Mouse (Mus musculus): ENCODE data around the gene Dpysl4. TPM values are rescaled to one million over a fixed set of nuclear protein-coding genes. Genes with fewer than 3 reads are reported as not detected.

Dpysl4 gene
- polyA plus RNA-seq, 1 experiment = 0.25 TPM

DNA sequence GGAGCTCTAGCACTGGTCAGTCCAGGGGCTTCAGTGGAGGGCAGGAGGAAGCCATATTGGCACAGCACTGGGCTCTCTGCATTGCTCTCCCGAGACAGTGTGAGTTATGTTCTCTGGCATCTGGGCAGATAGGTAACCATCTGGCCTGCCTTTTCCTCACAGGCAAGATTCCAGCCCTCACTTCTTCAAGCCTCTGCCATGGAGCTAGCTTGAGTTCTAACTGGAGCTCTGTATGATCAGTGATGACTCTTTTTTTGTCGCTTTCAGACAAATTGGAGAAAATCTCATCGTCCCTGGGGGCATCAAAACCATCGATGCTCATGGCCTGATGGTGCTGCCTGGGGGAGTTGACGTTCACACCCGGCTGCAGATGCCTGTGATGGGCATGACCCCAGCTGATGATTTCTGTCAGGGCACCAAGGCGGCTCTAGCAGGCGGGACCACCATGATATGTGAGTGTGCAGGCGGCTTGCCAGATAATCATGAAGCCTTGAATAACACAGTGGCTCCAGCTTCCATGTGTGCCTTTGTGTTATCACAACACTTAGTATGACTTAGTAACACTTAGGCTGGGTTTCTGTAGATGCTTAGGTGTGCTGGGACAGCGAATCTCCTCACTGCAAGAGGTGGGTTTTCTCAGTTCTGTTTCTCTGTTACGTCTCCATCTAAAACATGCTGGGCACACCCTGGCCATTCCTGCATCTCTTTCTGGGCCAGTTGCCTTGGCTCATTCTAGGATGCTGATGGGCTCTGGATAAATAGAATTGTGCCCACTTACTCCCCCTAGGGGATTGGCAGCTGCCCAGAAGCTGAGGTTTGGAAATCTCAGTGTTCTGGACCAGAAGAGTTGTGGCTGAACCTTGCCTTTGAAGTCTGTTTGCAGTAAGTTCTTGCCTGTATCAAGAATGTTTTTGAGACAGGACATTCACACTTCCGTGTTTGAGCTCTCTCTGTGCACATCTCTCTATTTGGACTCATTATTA, 4.4 kb downstream of the Dpysl4 start:
- no peak for DNase-seq
- no peak for TF ChIP-seq POLR2A (IDR thresholded peaks at IDR 0.05; ENCODE audit: low read depth, low read length)
- no peak for TF ChIP-seq CTCF (conservative IDR thresholded peaks at IDR 0.05; ENCODE audit: insufficient read depth, insufficient read length, low read depth, low read length)

DNA sequence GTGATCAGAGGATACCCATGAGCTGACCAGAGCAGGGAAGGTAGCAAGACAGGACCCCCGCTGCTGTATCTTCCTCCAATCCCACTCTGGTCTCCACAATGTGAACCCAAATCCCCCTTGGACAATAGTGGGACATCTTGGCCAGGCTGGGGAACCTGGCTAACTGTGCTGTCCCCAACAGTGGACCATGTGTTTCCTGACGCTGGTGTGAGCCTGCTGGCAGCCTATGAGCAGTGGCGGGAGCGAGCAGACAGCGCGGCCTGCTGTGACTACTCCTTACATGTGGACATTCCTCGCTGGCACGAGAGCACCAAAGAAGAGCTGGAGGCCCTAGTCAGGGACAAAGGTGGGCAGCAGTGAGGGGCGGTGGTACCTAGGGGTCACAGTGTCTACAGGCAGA, 5.9 kb downstream of the Dpysl4 start:
- no peak overlapping the region for H3K4me3 ChIP-seq (ENCODE audit: insufficient read depth, low read depth, low read length)
- H3K4me1 ChIP-seq (ENCODE audit: control insufficient read depth, insufficient read depth, low read length) = no peaks in the 10 kb centered on the region
- WGBS = 94% methylated on average over 9 of the region's 9 CpGs
- no peaks in the 10 kb centered on the region for H3K36me3 ChIP-seq (ENCODE audit: control insufficient read depth, insufficient read depth, low read length)
- no peaks in the 10 kb centered on the region for H3K27me3 ChIP-seq (replicated peaks; ENCODE audit: control insufficient read depth, insufficient read depth, low read length)
- no peak for DNase-seq
- TF ChIP-seq CTCF (conservative IDR thresholded peaks at IDR 0.05; ENCODE audit: insufficient read depth, insufficient read length, low read depth, low read length) (no peak), POLR2A (IDR thresholded peaks at IDR 0.05; ENCODE audit: low read depth, low read length) (no peak)
- H3K27ac ChIP-seq (ENCODE audit: insufficient read depth, low read depth, low read length) = no peak overlapping the region

More for the DNA sequence above, 4.4 kb downstream of the Dpysl4 start:
- no peaks in the 10 kb centered on the region for H3K36me3 ChIP-seq (ENCODE audit: control insufficient read depth, insufficient read depth, low read length)
- H3K27ac ChIP-seq (ENCODE audit: insufficient read depth, low read depth, low read length) = no peak overlapping the region
- no peaks in the 10 kb centered on the region for H3K4me1 ChIP-seq (ENCODE audit: control insufficient read depth, insufficient read depth, low read length)
- 71% methylated on average over 12 of the region's 12 CpGs for WGBS
- H3K4me3 ChIP-seq (ENCODE audit: insufficient read depth, low read depth, low read length) = no peak overlapping the region
- H3K27me3 ChIP-seq (replicated peaks; ENCODE audit: control insufficient read depth, insufficient read depth, low read length) = no peaks in the 10 kb centered on the region

DNA sequence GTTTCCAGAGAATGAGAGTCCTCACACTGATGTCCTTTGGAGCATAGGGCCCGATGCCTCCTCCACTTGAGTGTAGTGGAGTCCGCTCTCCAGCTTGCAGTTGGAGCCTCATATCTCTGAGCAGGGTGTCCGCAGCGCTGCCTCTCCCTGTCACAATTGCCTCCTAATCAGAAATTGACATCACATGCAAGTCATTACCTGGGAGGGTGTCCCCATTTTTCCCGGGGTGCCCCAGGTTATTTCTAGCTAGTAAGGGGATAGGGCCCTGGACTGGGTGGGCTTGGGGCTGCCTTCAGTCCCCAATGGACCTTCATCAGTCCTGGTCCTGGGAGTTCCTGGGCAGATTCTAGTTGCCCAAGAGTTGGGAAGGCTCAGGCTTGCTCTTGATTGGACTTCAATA, 6.9 kb downstream of the Dpysl4 start:
- no peak overlapping the region for H3K27ac ChIP-seq (ENCODE audit: insufficient read depth, low read depth, low read length)
- no peaks in the 10 kb centered on the region for H3K27me3 ChIP-seq (replicated peaks; ENCODE audit: control insufficient read depth, insufficient read depth, low read length)
- WGBS = 94% methylated on average over 5 of the region's 5 CpGs
- no peak overlapping the region for H3K4me3 ChIP-seq (ENCODE audit: insufficient read depth, low read depth, low read length)
- no peak for DNase-seq
- no peaks in the 10 kb centered on the region for H3K36me3 ChIP-seq (ENCODE audit: control insufficient read depth, insufficient read depth, low read length)
- no peak for TF ChIP-seq POLR2A (IDR thresholded peaks at IDR 0.05; ENCODE audit: low read depth, low read length)
- TF ChIP-seq CTCF (conservative IDR thresholded peaks at IDR 0.05; ENCODE audit: insufficient read depth, insufficient read length, low read depth, low read length) = no peak
- H3K4me1 ChIP-seq (ENCODE audit: control insufficient read depth, insufficient read depth, low read length) = no peaks in the 10 kb centered on the region

DNA sequence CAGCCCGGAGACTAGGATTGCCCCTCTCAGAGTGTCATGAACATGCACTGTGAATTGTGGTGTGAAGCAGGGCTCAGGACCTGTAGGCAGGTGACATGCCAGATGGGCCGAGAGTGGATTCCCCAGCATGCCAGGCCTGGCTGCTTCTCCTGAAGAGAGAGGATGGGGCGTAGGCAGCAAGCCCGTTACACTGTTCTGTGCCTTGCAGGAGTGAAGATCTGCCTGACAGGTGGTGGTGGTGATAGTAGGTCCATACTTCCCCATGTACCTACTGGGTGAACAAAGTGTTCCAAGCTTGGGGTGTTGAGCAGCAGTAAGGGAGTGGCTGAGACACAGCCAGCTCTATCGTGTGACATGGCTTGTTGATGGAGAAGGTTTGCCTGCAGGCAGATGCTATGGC, 7.3 kb downstream of the Dpysl4 start:
- H3K27me3 ChIP-seq (replicated peaks; ENCODE audit: control insufficient read depth, insufficient read depth, low read length) = no peaks in the 10 kb centered on the region
- H3K27ac ChIP-seq (ENCODE audit: insufficient read depth, low read depth, low read length) = no peak overlapping the region
- no peak for DNase-seq
- TF ChIP-seq POLR2A (IDR thresholded peaks at IDR 0.05; ENCODE audit: low read depth, low read length) (no peak), CTCF (conservative IDR thresholded peaks at IDR 0.05; ENCODE audit: insufficient read depth, insufficient read length, low read depth, low read length) (no peak)
- no peaks in the 10 kb centered on the region for H3K36me3 ChIP-seq (ENCODE audit: control insufficient read depth, insufficient read depth, low read length)
- H3K4me3 ChIP-seq (ENCODE audit: insufficient read depth, low read depth, low read length) = no peak overlapping the region
- H3K4me1 ChIP-seq (ENCODE audit: control insufficient read depth, insufficient read depth, low read length) = no peaks in the 10 kb centered on the region
- WGBS = 89% methylated on average over 5 of the region's 5 CpGs

DNA sequence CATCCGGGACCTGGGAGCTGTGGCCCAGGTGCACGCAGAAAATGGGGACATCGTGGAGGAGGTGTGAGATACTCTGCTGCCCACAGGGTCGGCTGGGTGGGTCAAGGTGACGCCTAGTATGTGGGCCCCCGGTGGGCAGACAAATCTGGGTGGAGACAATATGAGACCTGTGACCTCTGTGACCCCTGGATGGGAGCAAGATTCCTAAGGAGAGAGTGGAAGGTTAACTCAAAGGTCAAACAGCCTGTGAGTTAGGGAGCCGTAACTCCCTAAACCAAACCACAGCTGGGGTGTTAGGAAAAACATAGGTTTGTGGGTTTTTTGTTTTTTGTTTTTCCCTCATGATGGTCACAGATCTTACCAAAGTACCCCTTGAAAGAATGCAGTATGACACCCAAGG, 8.0 kb downstream of the Dpysl4 start:
- H3K4me3 ChIP-seq (ENCODE audit: insufficient read depth, low read depth, low read length) = no peak overlapping the region
- H3K4me1 ChIP-seq (ENCODE audit: control insufficient read depth, insufficient read depth, low read length) = no peaks in the 10 kb centered on the region
- H3K27ac ChIP-seq (ENCODE audit: insufficient read depth, low read depth, low read length) = no peak overlapping the region
- H3K27me3 ChIP-seq (replicated peaks; ENCODE audit: control insufficient read depth, insufficient read depth, low read length) = no peaks in the 10 kb centered on the region
- 74% methylated on average over 7 of the region's 7 CpGs for whole genome bisulfite sequencing
- H3K36me3 ChIP-seq (ENCODE audit: control insufficient read depth, insufficient read depth, low read length) = no peaks in the 10 kb centered on the region
- no peak for DNase-seq
- TF ChIP-seq POLR2A (IDR thresholded peaks at IDR 0.05; ENCODE audit: low read depth, low read length) = no peak
- no peak for TF ChIP-seq CTCF (conservative IDR thresholded peaks at IDR 0.05; ENCODE audit: insufficient read depth, insufficient read length, low read depth, low read length)

DNA sequence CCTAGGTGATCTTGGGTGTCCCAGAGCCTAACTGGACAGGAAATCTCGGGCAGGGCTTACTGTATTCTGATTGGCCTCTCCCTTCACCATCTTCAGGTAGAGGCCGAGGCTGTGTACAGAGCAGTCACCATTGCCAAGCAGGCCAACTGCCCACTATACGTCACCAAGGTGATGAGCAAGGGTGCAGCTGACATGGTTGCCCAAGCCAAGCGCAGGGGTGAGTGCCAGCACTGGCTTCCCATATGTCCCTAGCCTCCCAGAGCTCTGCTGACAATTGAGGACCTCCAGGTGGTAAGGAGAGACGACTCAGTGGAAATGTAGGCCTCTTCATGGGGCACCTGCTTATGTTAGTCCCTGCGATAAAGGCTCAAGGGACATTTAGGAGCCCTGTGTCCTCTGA, 9.0 kb downstream of the Dpysl4 start:
- no peak for TF ChIP-seq CTCF (conservative IDR thresholded peaks at IDR 0.05; ENCODE audit: insufficient read depth, insufficient read length, low read depth, low read length)
- Histone ChIP-seq H3K4me1 (ENCODE audit: control insufficient read depth, insufficient read depth, low read length) (no peaks in the 10 kb centered on the region), H3K36me3 (ENCODE audit: control insufficient read depth, insufficient read depth, low read length) (no peaks in the 10 kb centered on the region), H3K27me3 (replicated peaks; ENCODE audit: control insufficient read depth, insufficient read depth, low read length) (no peaks in the 10 kb centered on the region), H3K27ac (ENCODE audit: insufficient read depth, low read depth, low read length) (no peak overlapping the region), H3K4me3 (ENCODE audit: insufficient read depth, low read depth, low read length) (no peak overlapping the region)
- DNase-seq = no peak
- WGBS = 83% methylated on average over 6 of the region's 6 CpGs

DNA sequence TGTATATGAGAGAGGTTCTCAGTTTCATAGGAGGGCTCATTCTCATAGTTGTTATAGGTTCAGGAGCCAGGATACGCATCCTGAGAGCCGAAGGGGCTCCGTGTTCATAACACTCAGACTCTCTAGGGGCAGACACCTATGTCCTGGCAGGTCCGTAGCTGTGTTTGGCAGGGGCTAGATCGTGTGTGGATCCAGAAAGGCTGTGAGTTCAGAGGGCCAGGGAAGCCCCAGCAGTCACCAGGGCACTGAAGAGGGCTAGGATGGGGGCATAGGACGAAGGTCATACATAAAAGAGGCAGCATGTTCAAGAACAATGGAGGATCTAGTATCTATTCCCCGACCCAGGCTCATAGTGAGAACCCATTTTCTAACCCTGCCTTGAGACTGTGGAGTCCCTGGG, 9.5 kb downstream of the Dpysl4 start:
- TF ChIP-seq POLR2A (IDR thresholded peaks at IDR 0.05; ENCODE audit: low read depth, low read length) = no peak
- TF ChIP-seq CTCF (conservative IDR thresholded peaks at IDR 0.05; ENCODE audit: insufficient read depth, insufficient read length, low read depth, low read length) = no peak
- Histone ChIP-seq H3K27me3 (replicated peaks; ENCODE audit: control insufficient read depth, insufficient read depth, low read length) (no peaks in the 10 kb centered on the region), H3K4me1 (ENCODE audit: control insufficient read depth, insufficient read depth, low read length) (no peaks in the 10 kb centered on the region), H3K36me3 (ENCODE audit: control insufficient read depth, insufficient read depth, low read length) (no peaks in the 10 kb centered on the region), H3K4me3 (ENCODE audit: insufficient read depth, low read depth, low read length) (no peak overlapping the region), H3K27ac (ENCODE audit: insufficient read depth, low read depth, low read length) (no peak overlapping the region)
- no peak for DNase-seq
- WGBS = 85% methylated on average over 7 of the region's 7 CpGs
